Mouse (Mus musculus) adrenal gland, postnatal 14 days (tissue): Measurements from ENCODE around the gene Ssbp2. TPM values are rescaled to one million over a fixed set of nuclear protein-coding genes. Genes with fewer than 3 reads are reported as not detected.

Experiments
- DNase-seq: peaks from one replicate; pipeline ENCODE4 v3.0.0; 2021; ENCODE audit warnings: mixed read lengths
- total RNA-seq: library from RNA; stranded (reverse); gene quantifications from 2 replicates; pipeline ENCODE4 v1.2.3, GENCODE M21; 2021

Gene Ssbp2
- total RNA-seq, 1 experiment from 2014 or later = 30.0 TPM

DNA sequence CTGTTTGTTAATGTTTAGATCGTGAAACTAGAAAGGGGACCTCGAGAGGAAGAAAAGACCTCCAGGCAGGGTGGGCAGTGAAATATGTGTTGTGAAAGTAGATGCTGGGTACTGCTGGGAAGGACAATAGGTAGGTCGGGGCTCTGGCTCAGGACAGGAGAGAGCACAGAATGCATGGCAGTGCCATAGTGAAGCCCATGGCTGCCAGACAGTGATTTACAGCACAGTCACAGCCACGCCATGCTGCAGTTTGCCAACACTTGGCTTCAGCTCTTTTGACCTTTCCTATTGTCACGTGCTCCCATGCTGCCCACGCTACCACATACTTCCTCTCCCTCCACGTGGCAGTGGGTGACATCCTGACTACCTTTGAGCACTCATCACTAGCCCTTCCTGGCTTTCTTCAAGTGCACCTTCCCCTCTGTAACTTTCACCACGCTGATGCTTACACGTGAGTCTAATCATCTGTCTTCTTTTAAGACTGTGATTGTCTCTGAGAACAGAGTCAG lies 171.3 kb downstream of the Ssbp2 start:
- no peak for DNase-seq

DNA sequence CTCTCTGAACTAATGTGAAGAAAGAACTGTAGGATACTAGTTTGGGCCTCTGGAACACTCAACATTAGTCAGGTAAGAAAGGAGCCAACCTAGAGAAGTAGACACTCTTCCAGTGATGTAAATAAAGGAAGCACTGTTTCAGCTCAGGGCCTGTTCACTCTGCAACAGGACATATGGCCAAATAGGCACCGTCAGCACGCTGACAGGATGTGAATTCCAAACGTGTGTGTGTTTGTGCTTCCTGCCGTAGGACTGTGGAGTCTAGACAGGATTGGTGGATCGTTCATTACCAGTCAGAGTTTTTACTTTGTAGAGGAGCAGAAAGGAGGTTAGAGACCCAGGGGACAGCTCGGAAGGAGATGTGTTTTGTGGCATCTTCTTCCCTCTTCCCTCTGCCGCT lies 174.0 kb downstream of the Ssbp2 start:
- no peak for DNase-seq

DNA sequence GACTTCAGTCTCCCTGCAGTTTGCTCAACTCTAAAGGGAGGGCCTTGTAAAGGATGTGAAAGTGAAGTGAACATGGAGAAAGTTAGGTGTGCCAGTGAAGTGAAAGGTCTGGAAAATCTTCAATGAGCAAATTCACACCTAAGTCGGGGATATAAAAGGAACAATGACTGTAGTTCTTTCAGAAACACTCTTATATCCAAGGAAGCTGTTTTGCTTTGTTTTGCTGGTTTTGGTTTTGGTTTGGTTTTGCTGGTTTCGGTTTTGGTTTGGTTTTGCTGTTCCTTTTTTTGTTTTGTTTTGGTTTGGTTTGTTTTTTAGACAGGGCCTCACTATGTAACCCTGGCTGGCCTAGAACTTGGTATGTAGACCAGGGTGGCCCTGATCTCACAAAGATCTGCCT lies 175.9 kb downstream of the Ssbp2 start:
- DNase-seq = no peak

DNA sequence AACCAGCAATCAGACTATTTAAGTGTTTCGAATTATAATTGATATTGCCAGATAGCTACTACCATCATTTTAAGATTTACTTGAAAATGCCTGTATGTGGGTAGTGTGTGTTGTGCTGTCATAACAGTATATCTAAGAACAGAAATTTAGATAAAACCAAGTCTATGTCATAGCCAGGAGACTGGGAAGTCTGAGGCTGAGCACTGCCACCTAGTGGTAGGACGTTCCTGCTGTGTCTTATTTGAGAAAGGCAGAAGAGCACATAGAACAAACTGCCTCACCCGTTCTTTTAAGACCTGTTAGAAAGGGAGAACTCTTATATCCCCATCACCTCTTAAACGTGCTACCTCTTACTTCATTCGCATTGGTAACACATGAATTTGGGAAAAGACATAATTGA lies 176.7 kb downstream of the Ssbp2 start:
- peak; percentile 87 for DNase-seq

DNA sequence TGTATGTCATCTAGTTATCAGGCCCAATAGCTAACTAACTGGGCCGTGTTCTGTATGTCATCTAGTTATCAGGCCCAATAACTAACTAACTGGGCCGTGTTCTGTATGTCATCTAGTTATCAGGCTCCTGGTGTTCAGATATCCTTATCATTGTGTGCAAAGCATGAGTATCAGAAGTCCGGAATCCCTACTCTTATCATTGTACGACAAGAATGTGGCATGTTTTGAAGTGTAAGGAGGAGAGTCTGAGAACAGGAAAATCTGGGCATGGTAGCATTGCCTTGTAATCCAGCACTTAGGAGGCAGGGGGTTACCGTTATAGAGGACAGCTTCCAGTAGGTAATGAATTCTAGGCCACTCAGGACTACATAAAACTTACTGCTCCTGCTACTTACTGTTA lies 178.8 kb downstream of the Ssbp2 start:
- no peak for DNase-seq

DNA sequence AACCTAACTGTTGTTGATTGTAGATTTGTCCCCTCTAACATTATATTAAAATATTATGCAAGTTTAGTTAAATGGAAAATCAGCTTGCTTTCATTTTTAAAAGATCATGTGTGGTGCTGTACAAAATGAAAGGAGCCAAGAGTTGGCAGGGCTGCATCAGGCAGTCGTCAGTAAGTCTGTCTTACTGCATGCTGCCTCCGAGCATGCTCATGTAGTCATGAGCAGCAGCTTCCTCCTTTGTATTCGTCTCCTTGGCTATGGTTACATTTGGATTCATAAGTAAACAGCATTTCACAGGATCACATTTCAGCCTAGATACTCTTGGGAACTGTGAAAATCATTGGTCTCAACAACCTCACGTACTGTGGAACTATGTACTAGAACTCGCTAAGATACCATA lies 180.1 kb downstream of the Ssbp2 start:
- no peak for DNase-seq

DNA sequence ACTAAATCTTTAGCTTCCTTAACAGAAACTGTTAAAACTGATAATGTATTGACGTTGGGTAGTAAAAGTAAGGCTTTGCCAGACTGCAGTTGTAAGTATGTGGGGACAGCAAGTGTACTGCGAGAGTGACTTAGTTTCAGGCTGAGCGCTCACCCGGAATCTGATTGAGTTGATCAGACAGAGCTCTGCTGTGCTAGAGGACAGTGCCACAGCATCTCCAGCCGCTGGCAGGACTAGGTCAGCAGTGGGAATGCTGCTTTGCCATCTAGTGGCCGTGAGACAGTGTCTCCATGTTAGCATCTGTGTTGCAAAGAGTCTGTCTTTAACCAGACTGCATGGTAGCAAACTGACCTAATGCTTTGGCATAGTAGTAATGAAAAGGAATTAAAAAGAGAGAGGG lies 188.2 kb downstream of the Ssbp2 start:
- DNase-seq = peak; percentile 56

DNA sequence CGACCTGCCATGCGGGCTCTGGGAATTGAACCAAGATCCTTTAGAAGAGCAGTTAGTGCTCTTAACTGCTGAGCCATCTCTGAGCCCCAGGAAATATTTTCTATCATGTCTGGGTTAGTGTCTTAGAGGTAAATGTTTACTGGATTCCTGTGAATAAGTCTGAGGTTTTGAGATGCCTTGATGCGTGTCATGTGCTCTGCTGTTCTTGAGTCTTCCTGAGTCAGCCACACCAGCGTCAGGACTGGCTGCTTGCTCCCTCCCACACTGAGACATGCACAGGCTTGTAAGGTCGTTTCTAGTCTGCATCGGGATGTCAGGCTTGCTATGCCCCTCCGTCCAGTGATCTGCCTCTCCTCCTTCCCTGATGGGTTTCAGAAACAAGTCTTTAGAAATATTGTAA lies 189.8 kb downstream of the Ssbp2 start:
- DNase-seq = no peak

DNA sequence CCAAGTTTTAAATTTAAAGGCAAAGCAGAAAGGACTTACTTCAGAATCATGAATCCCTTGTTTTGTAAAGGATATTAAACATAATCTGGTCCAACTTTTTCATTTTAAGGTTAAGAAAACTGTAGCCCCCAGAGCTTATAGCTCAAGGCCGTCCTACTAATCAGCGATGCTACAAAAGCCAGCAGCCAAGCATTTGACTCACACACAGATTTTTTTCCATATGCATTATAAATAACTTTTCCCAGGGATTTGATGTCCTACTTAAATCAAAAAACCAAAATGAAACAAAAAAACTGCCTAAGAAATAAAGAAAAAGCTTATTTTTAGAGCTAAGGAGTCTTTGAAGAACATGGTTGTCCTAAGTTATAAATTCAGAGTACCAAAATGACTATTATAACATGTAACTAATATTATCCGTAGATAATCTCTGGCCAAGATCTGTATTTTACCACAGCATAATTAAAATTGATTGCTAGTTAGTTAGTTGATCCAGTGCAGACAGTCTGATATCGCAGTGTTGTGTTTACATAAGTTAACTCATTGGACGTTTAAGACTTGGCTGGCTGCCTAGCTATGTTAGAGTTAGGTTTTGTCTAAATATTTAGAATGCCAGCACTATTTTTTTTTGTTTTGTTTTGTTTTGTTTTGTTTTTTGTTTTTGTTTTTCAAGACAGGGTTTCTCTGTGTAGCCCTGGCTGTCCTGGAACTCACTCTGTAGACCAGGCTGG lies 201.1 kb downstream of the Ssbp2 start:
- DNase-seq = no peak

DNA sequence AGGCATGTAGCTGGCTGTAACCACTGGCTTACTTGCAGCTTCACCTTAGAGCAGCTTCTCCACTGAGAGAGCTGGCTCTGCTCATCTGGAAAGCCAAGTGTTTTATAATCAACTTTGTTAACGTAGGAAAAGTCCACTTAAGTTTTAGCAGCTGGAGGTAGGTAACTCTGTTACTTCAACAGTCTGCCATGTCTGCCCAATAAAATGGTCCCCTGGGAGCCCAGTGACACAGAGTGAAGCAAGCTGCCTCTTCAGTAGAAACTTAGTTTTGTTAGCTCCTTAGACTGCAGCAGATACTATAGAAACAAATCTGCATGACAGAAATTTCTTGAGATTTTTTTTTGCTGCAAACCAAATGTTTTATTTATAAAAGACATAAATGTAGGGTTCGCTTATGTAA lies 202.7 kb downstream of the Ssbp2 start:
- peak; percentile 18 for DNase-seq

DNA sequence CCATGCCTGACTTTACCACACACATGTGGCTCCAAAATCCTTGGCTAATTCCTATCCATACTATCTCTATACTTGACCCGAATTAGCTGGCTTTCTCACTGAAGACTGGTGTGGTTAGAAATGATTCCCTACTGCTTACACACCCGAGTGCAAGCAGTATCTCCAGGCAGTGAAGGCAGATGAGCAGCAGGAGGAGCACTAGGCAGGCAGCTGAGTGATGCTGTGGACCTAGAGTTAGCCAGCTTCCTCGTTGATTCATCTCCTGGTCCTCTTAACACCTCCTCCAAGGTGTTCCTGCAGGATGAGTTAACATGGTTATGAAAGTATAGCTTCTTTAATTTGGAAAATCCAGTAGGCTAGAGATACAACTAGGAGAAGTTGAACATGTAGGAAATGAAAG lies 213.2 kb downstream of the Ssbp2 start:
- DNase-seq = no peak

DNA sequence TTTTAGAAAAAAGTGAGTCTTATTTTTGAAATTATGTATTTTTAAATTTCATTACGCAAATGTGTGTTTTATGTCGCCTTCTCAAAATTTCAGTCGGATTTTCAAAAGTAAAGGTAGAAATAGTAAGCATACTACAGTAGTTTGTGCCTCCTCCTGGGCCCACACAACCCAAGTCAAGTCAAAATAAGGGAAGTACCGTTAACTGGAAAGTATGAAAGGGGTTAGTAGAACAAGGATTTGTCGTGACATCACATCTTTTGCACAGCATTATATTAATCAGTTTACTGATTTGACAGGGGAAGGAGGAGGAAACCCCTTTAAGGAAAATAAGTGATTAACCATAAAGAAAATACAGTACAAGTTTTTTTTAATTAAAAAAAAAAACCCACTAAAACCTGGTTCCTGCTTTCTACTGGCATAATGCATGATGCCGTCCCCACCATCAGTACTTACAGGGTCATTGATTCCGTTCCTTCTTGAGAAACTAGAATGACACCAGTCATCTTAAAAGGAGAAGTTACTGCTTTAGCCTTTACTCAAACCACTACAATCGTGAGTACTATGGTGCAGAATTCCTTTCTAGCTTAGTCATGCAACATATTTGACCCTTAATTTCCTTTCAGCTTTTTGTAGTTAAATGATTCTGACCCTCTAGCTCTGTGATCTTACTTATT lies 220.8 kb downstream of the Ssbp2 start:
- no peak for DNase-seq

DNA sequence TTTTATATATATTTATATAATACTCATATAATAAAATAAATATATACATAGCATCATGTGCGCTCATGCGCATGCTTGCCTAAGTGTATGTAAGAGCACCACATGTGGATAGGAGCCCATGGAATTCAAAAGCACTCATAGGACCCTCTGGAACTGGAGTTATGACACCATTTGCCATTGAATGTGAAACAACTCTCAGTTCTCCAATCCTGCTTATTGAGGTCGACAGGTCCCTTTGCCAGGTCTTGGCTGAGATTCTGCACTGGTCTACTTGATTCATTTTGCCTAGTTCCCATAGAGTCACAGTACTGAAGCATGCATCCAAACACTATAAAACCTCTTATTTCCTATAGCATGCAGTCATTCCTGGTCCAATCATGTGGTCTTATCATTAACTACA lies 221.4 kb downstream of the Ssbp2 start:
- DNase-seq = no peak

DNA sequence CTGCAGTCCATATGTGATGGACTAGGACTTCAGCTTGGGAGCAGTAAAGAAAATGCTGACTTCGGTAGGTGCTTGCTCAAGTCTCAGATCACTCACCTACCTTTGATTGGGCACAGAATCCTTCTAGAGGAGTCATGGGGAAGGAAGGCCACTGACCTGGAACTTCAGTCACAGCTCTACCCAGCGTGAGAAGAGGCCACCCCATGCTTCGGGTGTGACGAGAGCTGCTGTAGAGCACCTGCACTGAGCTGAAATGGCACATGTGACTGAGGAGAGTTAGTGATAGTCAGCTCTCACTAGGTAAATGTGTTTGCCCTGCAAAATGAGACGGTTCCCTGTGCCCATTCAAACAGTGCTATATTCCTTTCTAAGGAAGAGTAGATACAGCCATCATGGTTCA lies 230.0 kb downstream of the Ssbp2 start:
- DNase-seq = no peak

DNA sequence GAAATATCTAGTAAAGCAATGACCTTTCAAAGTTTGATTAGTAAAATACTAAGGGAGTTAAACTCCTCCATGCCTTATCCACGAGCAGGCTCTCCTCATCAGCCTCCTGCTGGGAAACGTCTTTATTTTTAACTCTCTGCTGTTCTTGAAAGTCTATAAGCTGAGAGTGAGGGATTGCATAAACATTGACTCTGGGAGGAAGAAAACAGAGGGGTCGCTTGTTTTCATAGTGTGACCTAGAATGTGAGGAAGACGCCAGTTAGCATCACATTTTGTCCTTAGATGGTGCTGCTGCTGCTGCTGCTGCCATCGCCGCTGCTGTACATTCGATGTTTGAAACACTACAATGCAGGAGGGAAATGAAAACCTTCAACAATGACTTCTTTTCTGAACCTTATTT lies 233.5 kb downstream of the Ssbp2 start:
- no peak for DNase-seq

DNA sequence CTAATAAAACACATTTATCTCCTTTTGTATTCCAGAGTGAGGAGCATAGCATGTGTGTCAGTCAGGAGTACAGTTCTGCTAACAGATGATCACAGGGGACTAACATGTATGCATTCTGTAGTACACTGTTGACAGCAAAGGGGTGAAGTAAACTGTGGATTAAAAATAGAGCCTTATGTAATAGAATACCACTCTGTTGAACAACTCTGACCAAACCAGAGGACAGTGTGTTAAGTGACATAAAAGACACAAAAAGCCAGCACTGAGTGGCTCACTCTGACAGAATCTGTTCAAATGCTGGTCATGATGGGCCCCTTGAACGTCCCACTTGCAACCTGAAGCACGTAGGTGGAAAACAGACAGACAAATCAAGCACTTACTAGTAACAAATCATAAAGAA lies 235.3 kb downstream of the Ssbp2 start:
- DNase-seq = no peak

DNA sequence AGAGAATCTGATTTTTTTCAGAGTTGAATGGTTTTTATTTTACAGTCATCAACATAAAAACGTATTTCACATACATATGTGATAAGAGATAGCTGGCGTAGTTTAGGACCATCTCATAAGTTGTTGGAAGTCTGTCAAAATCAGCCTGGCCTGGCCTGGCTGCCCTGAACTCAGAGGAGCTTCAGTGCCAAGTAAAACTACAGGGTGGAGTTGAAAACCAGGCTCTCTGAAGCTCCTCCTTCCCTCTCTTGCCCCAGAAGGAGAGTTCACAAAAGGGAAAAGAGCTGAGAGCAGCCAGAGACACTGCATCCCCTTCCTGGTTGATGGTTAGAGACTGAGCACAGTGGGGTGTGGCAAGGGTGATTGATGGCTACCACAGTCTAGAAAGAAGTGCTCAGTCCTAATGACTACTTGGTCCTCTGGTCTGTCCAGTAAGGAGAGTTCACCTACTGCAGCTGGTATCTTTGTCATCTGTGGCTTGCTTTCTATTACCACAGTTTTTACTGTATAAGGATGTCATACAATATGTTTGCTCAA lies 236.1 kb downstream of the Ssbp2 start:
- DNase-seq = peak; percentile 43

DNA sequence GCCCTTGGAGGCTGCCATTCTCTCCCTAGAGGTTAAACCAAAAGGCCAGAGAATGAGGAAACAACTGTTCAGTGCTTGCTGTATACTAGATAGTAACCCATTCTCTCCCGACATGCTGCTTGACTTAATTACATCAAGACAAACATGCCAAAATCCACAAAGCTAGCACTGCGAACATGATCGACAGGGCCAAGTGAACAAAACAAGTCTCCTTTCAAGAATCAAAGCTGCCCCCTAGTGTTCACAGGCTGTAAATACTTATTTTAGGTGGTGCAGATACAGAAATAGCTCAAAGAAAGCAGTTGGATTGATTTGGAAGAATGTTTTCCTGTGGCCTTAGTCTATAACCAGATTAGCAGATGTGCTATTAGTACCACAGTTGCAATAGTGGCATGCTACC lies 236.9 kb downstream of the Ssbp2 start:
- DNase-seq = peak; percentile 54

DNA sequence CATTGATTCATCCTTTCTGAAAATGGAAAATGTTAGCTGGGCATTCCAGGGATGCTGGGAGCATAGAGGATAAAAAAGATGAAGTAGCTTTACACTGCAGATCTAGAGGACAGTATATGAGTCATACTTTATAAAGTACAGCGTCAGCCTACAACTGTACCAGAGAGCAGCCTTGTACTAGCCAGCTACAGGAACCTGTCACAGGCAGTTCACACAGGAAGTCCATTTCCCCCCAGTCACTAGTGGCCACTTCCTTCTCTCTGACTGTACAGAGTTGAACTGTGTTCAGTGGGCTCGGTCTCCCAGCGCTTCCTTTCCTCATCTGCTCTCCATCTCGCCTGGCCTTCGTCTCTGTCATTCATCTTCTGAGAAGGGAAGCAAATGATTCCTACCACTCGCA lies 242.3 kb downstream of the Ssbp2 start:
- DNase-seq = no peak

DNA sequence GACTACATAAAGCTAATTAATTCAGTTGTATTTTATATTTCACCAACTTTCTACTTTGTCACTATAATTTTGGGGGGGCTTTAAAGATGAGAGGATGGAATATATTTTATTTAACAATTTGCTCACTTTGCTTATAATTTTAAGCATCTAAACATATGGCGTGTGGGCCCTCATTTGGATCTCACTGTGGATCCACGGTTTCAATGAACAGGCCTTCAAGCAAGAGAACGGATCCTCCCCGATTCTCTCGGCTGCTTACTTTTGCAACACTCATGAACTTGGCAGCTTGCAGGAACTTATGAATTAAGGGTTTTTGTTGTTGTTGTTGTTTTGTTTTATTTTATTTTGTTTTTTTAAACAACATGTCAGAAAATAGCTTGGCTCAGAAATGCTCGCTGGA lies 259.4 kb downstream of the Ssbp2 start:
- DNase-seq = no peak

DNA sequence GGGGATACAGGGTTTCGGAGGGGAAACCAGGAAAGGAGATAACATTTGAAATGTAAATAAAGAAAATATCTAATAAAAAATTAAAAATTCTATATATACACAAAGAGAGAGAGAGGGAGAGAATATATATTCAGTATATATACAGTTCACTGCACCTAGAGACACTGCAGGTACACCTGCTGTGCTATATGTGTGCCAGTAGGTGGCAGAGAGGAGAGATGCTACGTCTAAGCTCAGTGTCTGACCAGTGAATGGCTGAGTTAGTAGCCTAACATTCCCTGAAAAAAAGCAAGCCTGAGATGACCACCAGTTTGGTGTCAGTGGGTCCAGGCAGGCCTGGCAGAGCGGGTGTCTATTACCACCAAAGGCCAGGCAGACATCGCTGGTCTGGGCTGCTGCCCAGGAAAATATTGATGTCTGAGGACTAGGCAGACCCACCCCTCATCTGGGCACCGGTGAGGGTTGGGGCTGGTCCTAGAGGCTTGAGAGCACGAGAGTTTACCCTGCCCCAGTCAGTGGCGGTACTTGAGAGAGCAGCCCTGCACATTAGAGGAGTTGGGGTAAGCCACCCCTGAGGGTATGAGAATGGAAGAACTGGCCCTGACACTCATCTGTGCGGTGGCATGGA lies 263.1 kb downstream of the Ssbp2 start:
- DNase-seq = peak; percentile 28

DNA sequence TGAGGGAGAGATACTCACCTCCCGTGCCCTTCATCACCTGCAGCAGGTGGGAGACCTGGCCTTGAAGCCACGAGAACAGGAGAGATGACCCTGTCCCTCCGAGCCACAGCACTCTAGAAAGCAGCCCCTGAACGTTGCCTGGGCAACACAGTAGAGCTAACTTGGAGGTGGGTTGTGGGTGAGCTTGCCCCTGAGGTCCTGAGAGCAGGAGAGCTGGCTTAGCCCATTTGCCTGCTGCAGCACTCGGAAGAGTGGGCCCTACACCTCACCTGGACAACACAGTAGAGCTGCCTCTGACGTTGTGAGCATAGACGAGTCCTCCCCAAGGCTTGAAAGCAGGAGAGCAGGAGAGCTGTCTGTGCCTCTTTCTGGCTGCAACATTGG lies 263.6 kb downstream of the Ssbp2 start:
- DNase-seq = no peak

DNA sequence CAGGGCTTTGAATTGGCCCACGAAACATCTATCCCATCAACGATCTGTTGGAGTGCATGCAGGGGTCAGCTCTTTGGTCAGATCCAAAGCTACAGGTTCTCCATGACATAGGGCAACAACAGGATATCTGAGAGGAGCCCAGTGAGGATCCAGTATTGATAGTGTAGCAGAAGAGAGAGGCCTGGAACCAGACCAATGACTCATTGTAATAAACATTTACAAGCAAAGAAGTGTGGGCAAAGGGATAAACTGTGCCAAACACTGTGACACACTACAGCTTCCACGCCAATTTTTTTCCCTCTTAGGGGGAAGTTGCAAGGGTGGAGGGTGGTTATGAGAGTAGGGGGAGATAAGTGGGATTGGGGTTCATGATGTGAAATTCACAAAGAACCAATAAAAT lies 264.1 kb downstream of the Ssbp2 start:
- DNase-seq = no peak
